Mouse (Mus musculus): Measurements from ENCODE around the gene Fbxo2.
A peak's percentile ranks its signal among the peaks of the same experiment; 100 is the strongest.
"Not testable (repeated sequence)": the region's sequence is repeated elsewhere in the genome, so short reads cannot be mapped to it uniquely, and the experiment has no call there.

Fbxo2 gene

GRCm38 (mm10) chr4:148160436-148161390 lies at the start of gene Fbxo2, which contains the start of gene Fbxo44:
Fbxo2 (plus strand) TSS chr4:148160621.
Fbxo44 (minus strand) TSS chr4:148160482.
- DNase-seq (ENCODE audit: low spot score in 2 of 2) = no peak

- DNase-seq (ENCODE audit: low spot score in 2 of 2) = no peak
These were observed 47.9 kb upstream of the Fbxo2 start for GRCm38 (mm10) chr4:148112519-148112918.

GRCm38 (mm10) chr4:148114758-148115391 lies 45.5 kb upstream of the Fbxo2 start:
- DNase-seq (ENCODE audit: low spot score in 2 of 2) = peak; percentile 61 to 81

GRCm38 (mm10) chr4:148115467-148115866 lies 45.0 kb upstream of the Fbxo2 start:
- DNase-seq (ENCODE audit: low spot score in 2 of 2) = no peak

GRCm38 (mm10) chr4:148116657-148117056 lies 43.8 kb upstream of the Fbxo2 start:
- DNase-seq (ENCODE audit: low spot score in 2 of 2) = no peak

GRCm38 (mm10) chr4:148117392-148117791 lies 43.0 kb upstream of the Fbxo2 start:
- no peak for DNase-seq (ENCODE audit: low spot score in 2 of 2)

- not testable (repeated sequence) for DNase-seq (ENCODE audit: low spot score in 2 of 2)
These were observed 40.8 kb upstream of the Fbxo2 start for GRCm38 (mm10) chr4:148119578-148119977.

- DNase-seq (ENCODE audit: low spot score in 2 of 2) = no peak
These were observed 39.9 kb upstream of the Fbxo2 start for GRCm38 (mm10) chr4:148120555-148120954.

- DNase-seq (ENCODE audit: low spot score in 2 of 2) = peak; percentile 46 to 59
These were observed 39.1 kb upstream of the Fbxo2 start for GRCm38 (mm10) chr4:148121362-148121761.

- no peak for DNase-seq (ENCODE audit: low spot score in 2 of 2)
These were observed 38.3 kb upstream of the Fbxo2 start for GRCm38 (mm10) chr4:148121982-148122693.

- DNase-seq (ENCODE audit: low spot score in 2 of 2) = no peak
These were observed 37.7 kb upstream of the Fbxo2 start for GRCm38 (mm10) chr4:148122694-148123066.

GRCm38 (mm10) chr4:148128241-148128640 lies 32.2 kb upstream of the Fbxo2 start:
- no peak for DNase-seq (ENCODE audit: low spot score in 2 of 2)

GRCm38 (mm10) chr4:148128672-148129071 lies 31.7 kb upstream of the Fbxo2 start:
- no peak for DNase-seq (ENCODE audit: low spot score in 2 of 2)

- no peak for DNase-seq (ENCODE audit: low spot score in 2 of 2)
These were observed 30.3 kb upstream of the Fbxo2 start, which contains the start of gene Mad2l2 for GRCm38 (mm10) chr4:148130133-148130532. Mad2l2 (plus strand) TSS chr4:148130384.

GRCm38 (mm10) chr4:148130561-148131413 lies 29.6 kb upstream of the Fbxo2 start, which contains the start of gene Draxin:
Draxin (minus strand) TSS chr4:148130698.
- DNase-seq (ENCODE audit: low spot score in 2 of 2) = peak in 1 of 2 experiments; percentile 4

- DNase-seq (ENCODE audit: low spot score in 2 of 2) = no peak
These were observed 28.8 kb upstream of the Fbxo2 start for GRCm38 (mm10) chr4:148131497-148132081.

- no peak for DNase-seq (ENCODE audit: low spot score in 2 of 2)
These were observed 25.4 kb upstream of the Fbxo2 start for GRCm38 (mm10) chr4:148134988-148135387.

- DNase-seq (ENCODE audit: low spot score in 2 of 2) = no peak
These were observed 22.9 kb upstream of the Fbxo2 start for GRCm38 (mm10) chr4:148137503-148137902.

GRCm38 (mm10) chr4:148139767-148140097 lies 20.7 kb upstream of the Fbxo2 start:
- DNase-seq (ENCODE audit: low spot score in 2 of 2) = no peak

- DNase-seq (ENCODE audit: low spot score in 2 of 2) = peak; percentile 88 to 93
These were observed 20.1 kb upstream of the Fbxo2 start for GRCm38 (mm10) chr4:148140098-148141011.
